Mouse (Mus musculus) CH12.LX (cell line): Measurements from ENCODE around the gene Gmpr. TPM values are rescaled to one million over a fixed set of nuclear protein-coding genes. Genes with fewer than 3 reads are reported as not detected.
"Not testable (repeated sequence)": the region's sequence is repeated elsewhere in the genome, so short reads cannot be mapped to it uniquely, and the experiment has no call there.

Source experiments
- DNase-seq: peaks from one replicate; pipeline ENCODE4 v3.0.0-alpha.2; 2013; ENCODE audit errors: extremely low read depth
- H3K27ac ChIP-seq: 2 replicates; pipeline ENCODE4 v1.5.1; 2012; ENCODE audit warnings: low read depth, mild to moderate bottlenecking, control low read depth, moderate library complexity; ENCODE audit not compliant: insufficient read depth
- H3K27me3 ChIP-seq: replicated peaks from 2 replicates; pipeline ENCODE3; 2012; ENCODE audit warnings: inconsistent platforms
- H3K36me3 ChIP-seq, 2 experiments: replicated peaks in 1 of 2; 2 replicates each; pipeline versions ENCODE3 to v1.6.1; 2012; ENCODE audit warnings: inconsistent platforms in 1 of 2, low read length in 1 of 2, mild to moderate bottlenecking in 1 of 2, mixed read lengths in 1 of 2, moderate library complexity in 1 of 2; ENCODE audit not compliant: control insufficient read depth in 1 of 2, insufficient read depth in 1 of 2
- H3K4me1 ChIP-seq, 2 experiments: 2 replicates each; pipeline ENCODE4 v1.6.1; 2012; ENCODE audit warnings: inconsistent platforms in 1 of 2, moderate library complexity in 1 of 2; ENCODE audit not compliant: insufficient read depth in 2 of 2, control insufficient read depth in 1 of 2
- H3K4me2 ChIP-seq: 2 replicates; pipeline ENCODE4 v1.6.1; 2012; ENCODE audit warnings: low read depth, mild to moderate bottlenecking, control low read depth; ENCODE audit not compliant: poor library complexity, insufficient read depth, severe bottlenecking
- H3K4me3 ChIP-seq, 3 experiments: fragments of 150-350 bp in 1 of 3; sonication (generic) in 1 of 3; replicated peaks in 1 of 3; 2 replicates each; pipeline versions ENCODE3 to v1.5.1; 2011 to 2012; ENCODE audit warnings: low read depth in 2 of 3, low read length in 2 of 3, mild to moderate bottlenecking in 2 of 3, moderate library complexity in 2 of 3, control low read depth in 1 of 3, improper control_type of control experiment in 1 of 3, inconsistent platforms in 1 of 3, mixed read lengths in 1 of 3; ENCODE audit not compliant: poor library complexity in 1 of 3
- H3K79me2 ChIP-seq: replicated peaks from 2 replicates; pipeline ENCODE4 v1.6.1; 2012; ENCODE audit warnings: mild to moderate bottlenecking, moderate library complexity; ENCODE audit not compliant: control insufficient read depth, poor library complexity, insufficient read depth, severe bottlenecking; ENCODE audit errors: extremely low read depth
- H3K9ac ChIP-seq: 2 replicates; pipeline ENCODE4 v1.6.1; 2012; ENCODE audit warnings: low read depth, mild to moderate bottlenecking, control low read depth, moderate library complexity; ENCODE audit not compliant: insufficient read depth
- H3K9me3 ChIP-seq: replicated peaks from 2 replicates; pipeline ENCODE3; 2012; ENCODE audit warnings: low read length, inconsistent platforms, mixed read lengths
- CHD1 ChIP-seq: IDR thresholded peaks from 2 replicates; pipeline ENCODE4 v1.6.1; 2012; ENCODE audit warnings: low read depth, low read length, improper control_type of control experiment, inconsistent platforms
- CTCF ChIP-seq, 2 experiments: IDR thresholded peaks in 1 of 2; conservative IDR thresholded peaks in 1 of 2; 2 replicates each; pipeline ENCODE4 v1.5.1; 2011 to 2012; ENCODE audit warnings: low read depth in 2 of 2, low read length in 2 of 2, improper control_type of control experiment in 1 of 2, inconsistent platforms in 1 of 2, mild to moderate bottlenecking in 1 of 2, moderate library complexity in 1 of 2
- E2F4 ChIP-seq: IDR thresholded peaks from 2 replicates; pipeline ENCODE4 v1.6.1; 2011; ENCODE audit warnings: low read depth, low read length, improper control_type of control experiment; ENCODE audit not compliant: insufficient replicate concordance
- ELF1 ChIP-seq: IDR thresholded peaks from 2 replicates; pipeline ENCODE4 v1.6.1; 2014; ENCODE audit warnings: low read depth, mild to moderate bottlenecking, inconsistent platforms, low read length, improper control_type of control experiment
- ETS1 ChIP-seq: conservative IDR thresholded peaks from 2 replicates; pipeline ENCODE4 v1.6.1; 2012; ENCODE audit warnings: low read depth, mild to moderate bottlenecking, inconsistent platforms, low read length, improper control_type of control experiment, moderate library complexity
- HCFC1 ChIP-seq: IDR thresholded peaks from 2 replicates; pipeline ENCODE4 v1.6.1; 2012; ENCODE audit warnings: low read depth, mild to moderate bottlenecking, inconsistent platforms, low read length, improper control_type of control experiment
- JUN ChIP-seq: IDR thresholded peaks from 2 replicates; pipeline ENCODE4 v1.6.1; 2011; ENCODE audit warnings: low read depth, mild to moderate bottlenecking, low read length, improper control_type of control experiment, moderate library complexity; ENCODE audit not compliant: insufficient read depth
- MAFK ChIP-seq: IDR thresholded peaks from 2 replicates; pipeline ENCODE4 v1.6.1; 2011; ENCODE audit warnings: low read length, improper control_type of control experiment; ENCODE audit not compliant: insufficient replicate concordance
- NELFE ChIP-seq: IDR thresholded peaks from 2 replicates; pipeline ENCODE4 v1.6.1; 2011; ENCODE audit warnings: low read depth, low read length, improper control_type of control experiment
- NRF1 ChIP-seq: IDR thresholded peaks from 2 replicates; pipeline ENCODE4 v1.6.1; 2014; ENCODE audit warnings: low read depth, mild to moderate bottlenecking, inconsistent platforms, low read length, improper control_type of control experiment, moderate library complexity
- PAX5 ChIP-seq: IDR thresholded peaks from 2 replicates; pipeline ENCODE4 v1.6.1; 2012; ENCODE audit warnings: low read length, inconsistent platforms, mixed read lengths
- POLR2AphosphoS2 ChIP-seq: IDR thresholded peaks from 2 replicates; pipeline ENCODE4 v1.6.1; 2011; ENCODE audit warnings: low read depth, low read length, improper control_type of control experiment
- RAD21 ChIP-seq: IDR thresholded peaks from 2 replicates; pipeline ENCODE4 v1.6.1; 2011; ENCODE audit warnings: low read depth, mild to moderate bottlenecking, low read length, improper control_type of control experiment, moderate library complexity
- UBTF ChIP-seq: IDR thresholded peaks from 2 replicates; pipeline ENCODE4 v1.6.1; 2012; ENCODE audit warnings: low read depth, mild to moderate bottlenecking, inconsistent platforms, low read length, improper control_type of control experiment, moderate library complexity
- dilution Hi-C: fragments of 300-500 bp; cut with MboI; formaldehyde crosslinking; loops from 2 replicates; pipeline ENCODE4 v1.14.3; 2020; ENCODE audit warnings: low sequenced_read_pairs; ENCODE audit not compliant: extremely low pct_unique_long_range_greater_than_20kb, extremely low pct_ligation_motif_present
- in situ Hi-C: fragments of 300-500 bp; cut with MboI; formaldehyde crosslinking; loops from 3 replicates; pipeline ENCODE4 v1.14.3; 2019; ENCODE audit warnings: low sequenced_read_pairs, low pct_ligation_motif_present, low pct_unique_long_range_greater_than_20kb, mixed read lengths
- polyA plus RNA-seq: library from polyadenylated mRNA; unstranded; fragments of >175 nt; gene quantifications from 2 replicates; pipeline ENCODE4 v1.2.1, GENCODE M21; 2012; ENCODE audit warnings: low read depth; ENCODE audit not compliant: insufficient read length
- total RNA-seq, 2 experiments: library from RNA; depleted of rRNA; stranded (reverse); fragments of 300-350 nt in 1 of 2; fragments of >200 nt in 1 of 2; gene quantifications; 2 replicates each; pipeline ENCODE4 v1.2.3; 2012 to 2014

The Gmpr gene
- total and polyA plus RNA-seq, 3 experiments: 0.55 to 2.2 (median 1.0) TPM

GRCm38 (mm10) chr13:45479951-45480350, 27.3 kb upstream of the Gmpr start:
- no peak overlapping the region for H3K9ac ChIP-seq
- no peaks in the 10 kb centered on the region for H3K36me3 ChIP-seq
- H3K27me3 ChIP-seq: no peaks in the 10 kb centered on the region
- in situ Hi-C loops: loop anchor here (5.0 kb wide), 1 partner anchor 448 kb away; no protein-coding TSS in a partner anchor
- H3K4me1 ChIP-seq: peaks cover 0 to 3% of the 10 kb centered on the region in 2 experiments; a peak in 1 of 4 replicates
- peaks cover 5% of the 10 kb centered on the region for H3K9me3 ChIP-seq
- DNase-seq: no peak
- no peak for TF ChIP-seq NELFE
- TF ChIP-seq RAD21: no peak
- no peak for TF ChIP-seq UBTF
- no peak for TF ChIP-seq E2F4
- TF ChIP-seq, all 38 proteins: peak for 0
- H3K79me2 ChIP-seq: no peaks in the 10 kb centered on the region
- dilution Hi-C loops: no loop called here
- no peak overlapping the region for H3K27ac ChIP-seq
- H3K4me2 ChIP-seq: no peak overlapping the region
- no peak overlapping the region for H3K4me3 ChIP-seq

DNA sequence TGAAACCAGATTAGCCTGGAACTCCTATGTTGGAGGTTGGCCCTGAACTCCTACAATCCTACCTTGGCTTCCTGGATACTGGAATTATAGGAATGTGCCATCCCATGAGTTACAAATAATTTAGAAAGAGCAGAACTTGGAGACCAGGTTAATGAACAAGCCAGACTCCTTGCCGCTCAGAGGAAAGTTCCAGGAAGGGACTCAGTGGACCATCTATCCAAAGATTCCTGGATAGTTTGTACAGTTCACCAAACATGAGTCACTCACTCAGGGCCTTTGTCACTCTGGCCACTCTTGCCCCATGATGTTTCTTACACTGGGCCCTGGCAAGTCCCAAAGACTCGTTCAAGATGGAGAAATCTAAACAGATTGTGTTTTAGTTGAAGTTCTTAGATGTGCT, 24.0 kb upstream of the Gmpr start:
- H3K4me3 ChIP-seq: no peak overlapping the region
- no peak overlapping the region for H3K9ac ChIP-seq
- no peak overlapping the region for H3K4me2 ChIP-seq
- no peak for TF ChIP-seq MAFK
- no peak for TF ChIP-seq CHD1
- TF ChIP-seq ELF1: no peak
- no peak for TF ChIP-seq HCFC1
- TF ChIP-seq JUN: no peak
- no peak for TF ChIP-seq PAX5
- TF ChIP-seq POLR2AphosphoS2: no peak
- no peak for TF ChIP-seq NRF1
- TF ChIP-seq ETS1: no peak
- no peak for TF ChIP-seq CTCF (conservative IDR thresholded peaks at IDR 0.05 in 1 of 2, IDR thresholded peaks at IDR 0.05 in 1 of 2; ENCODE audit: low read depth in 2 of 2, low read length in 2 of 2)
- H3K9me3 ChIP-seq: peaks cover 4% of the 10 kb centered on the region
- H3K79me2 ChIP-seq: no peaks in the 10 kb centered on the region
- no peaks in the 10 kb centered on the region for H3K4me1 ChIP-seq
- DNase-seq: no peak
- in situ Hi-C loops: loop anchor here (5.0 kb wide), 1 partner anchor 451 kb away; no protein-coding TSS in a partner anchor
- H3K27me3 ChIP-seq: no peaks in the 10 kb centered on the region
- H3K27ac ChIP-seq: no peak overlapping the region
- H3K36me3 ChIP-seq: no peaks in the 10 kb centered on the region
- dilution Hi-C loops: no loop called here

DNA sequence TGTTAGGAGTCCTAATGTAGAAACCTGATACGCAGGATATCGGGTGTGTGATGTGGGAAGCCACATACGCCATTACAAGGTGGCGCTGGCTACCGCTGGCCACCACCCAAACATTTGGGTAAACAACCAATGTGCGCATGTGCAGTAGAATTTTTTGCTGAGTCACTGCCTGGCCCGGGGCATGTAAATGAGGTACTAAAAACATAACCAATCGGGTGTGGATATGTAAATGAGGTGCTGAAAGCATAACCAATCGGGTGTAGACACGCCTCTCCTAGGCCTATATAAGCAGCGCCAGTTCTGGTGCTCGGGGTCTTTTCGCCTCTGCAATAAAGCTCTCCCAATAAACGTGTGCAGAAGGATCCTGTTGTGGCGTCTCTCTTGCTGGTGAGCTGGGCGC, 23.3 kb upstream of the Gmpr start:
- H3K4me1 ChIP-seq, H3K4me3 ChIP-seq, H3K27me3 ChIP-seq, H3K27ac ChIP-seq, H3K36me3 ChIP-seq, dilution Hi-C loops, H3K9ac ChIP-seq, H3K9me3 ChIP-seq, DNase-seq, H3K79me2 ChIP-seq, H3K4me2 ChIP-seq: not testable (repeated sequence)
- in situ Hi-C loops: loop anchor here (5.0 kb wide), 1 partner anchor 452 kb away; no protein-coding TSS in a partner anchor
